Mouse (Mus musculus) kidney, embryonic 16.5 days (tissue): ENCODE results near the gene Socs2. TPM values are rescaled to one million over a fixed set of nuclear protein-coding genes. Genes with fewer than 3 reads are reported as not detected.

Experiments
- ATAC-seq: fragments of 200-750 bp; cut with Nextera tagmentation; 2 replicates; pipeline ENCODE4 v1.8.0; 2017; ENCODE audit warnings: moderate TSS enrichment; ENCODE audit not compliant: low FRiP score, low TSS enrichment
- H3K27ac ChIP-seq: fragments of 300-500 bp; sonication (generic); 2 replicates; pipeline ENCODE4 v1.5.1; 2014; ENCODE audit warnings: low read length
- H3K27me3 ChIP-seq: fragments of 300-500 bp; sonication (generic); 2 replicates; pipeline ENCODE4 v1.6.1; 2014; ENCODE audit warnings: low read length, control low read depth, mixed read lengths; ENCODE audit not compliant: insufficient read depth
- H3K36me3 ChIP-seq: fragments of 300-500 bp; sonication (generic); 2 replicates; pipeline ENCODE4 v1.6.1; 2014; ENCODE audit warnings: low read length, control low read depth, mixed read lengths; ENCODE audit not compliant: insufficient read depth
- H3K4me1 ChIP-seq: fragments of 300-500 bp; sonication (generic); 2 replicates; pipeline ENCODE4 v1.6.1; 2014; ENCODE audit warnings: low read length, control low read depth, mixed read lengths; ENCODE audit not compliant: insufficient read depth
- H3K4me2 ChIP-seq: fragments of 300-500 bp; sonication (generic); replicated peaks from 2 replicates; pipeline ENCODE4 v1.6.1; 2014; ENCODE audit warnings: low read depth, low read length
- H3K4me3 ChIP-seq: fragments of 300-500 bp; sonication (generic); 2 replicates; pipeline ENCODE4 v1.5.1; 2014; ENCODE audit warnings: mild to moderate bottlenecking, low read length
- H3K9ac ChIP-seq: fragments of 300-500 bp; sonication (generic); replicated peaks from 2 replicates; pipeline ENCODE4 v1.6.1; 2014; ENCODE audit warnings: low read length
- H3K9me3 ChIP-seq: fragments of 300-500 bp; sonication (generic); 2 replicates; pipeline ENCODE4 v1.6.1; 2016; ENCODE audit warnings: low read length, control low read depth
- WGBS: fragments of 180-500 bp; shearing (Covaris S2); extraction: QIAGEN DNeasy Blood & Tissue Kit; methylation state at CpG from one replicate; pipeline ENCODE4 v1.1.7; 2014; 5-methylcytosine and 5-hydroxymethylcytosine counted together
- polyA plus RNA-seq: library from polyadenylated mRNA; unstranded; fragments of >200 nt; fragmentation: Nextera tagmentation; extraction: Ambion mirVana; gene quantifications from 2 replicates; pipeline ENCODE4 v1.2.1, GENCODE M21; 2015

The Socs2 gene
- polyA plus RNA-seq, 1 experiment from 2014 or later: 27.2 TPM

DNA sequence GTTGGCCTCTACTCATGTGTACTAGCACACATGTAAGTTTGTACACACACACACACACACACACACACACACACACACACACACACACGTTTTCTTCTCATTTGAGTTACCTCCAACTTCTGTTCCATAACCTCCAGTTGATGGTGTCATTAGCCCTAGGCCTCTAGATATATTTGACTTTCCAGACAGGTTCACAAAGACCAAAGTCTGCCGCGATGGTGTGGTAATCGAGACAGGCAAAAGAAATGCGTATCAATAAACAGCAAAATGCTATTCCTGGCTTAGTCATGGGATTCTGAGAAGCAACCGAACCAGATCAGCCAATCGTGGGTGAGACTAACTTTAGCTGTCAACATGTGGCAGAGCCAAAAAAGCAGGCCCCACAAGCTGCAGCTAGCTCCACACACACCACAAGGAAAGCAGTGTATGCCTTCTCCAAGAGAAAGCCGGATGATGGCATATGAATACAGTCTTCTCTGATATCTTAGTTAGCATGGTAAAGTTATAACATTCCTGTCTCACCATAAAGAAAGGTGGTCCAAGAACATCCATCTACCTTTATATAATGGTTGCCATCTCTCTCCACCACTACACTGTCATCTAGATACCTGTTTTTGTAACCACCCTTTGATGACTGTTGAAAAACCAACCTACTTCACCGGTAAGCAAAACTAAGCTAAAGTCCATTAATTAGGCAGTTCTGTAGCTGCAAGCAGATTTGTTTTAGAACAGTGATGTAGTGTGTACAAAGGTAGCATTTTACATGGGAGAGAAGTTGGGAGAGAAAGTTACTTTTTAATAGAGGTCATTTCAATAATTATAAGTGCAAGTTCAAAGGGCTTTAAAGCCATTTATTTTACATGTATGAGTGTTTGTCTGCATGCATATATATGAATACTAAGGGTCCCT, 9.5 kb upstream of the Socs2 start:
- no peak for ATAC-seq

DNA sequence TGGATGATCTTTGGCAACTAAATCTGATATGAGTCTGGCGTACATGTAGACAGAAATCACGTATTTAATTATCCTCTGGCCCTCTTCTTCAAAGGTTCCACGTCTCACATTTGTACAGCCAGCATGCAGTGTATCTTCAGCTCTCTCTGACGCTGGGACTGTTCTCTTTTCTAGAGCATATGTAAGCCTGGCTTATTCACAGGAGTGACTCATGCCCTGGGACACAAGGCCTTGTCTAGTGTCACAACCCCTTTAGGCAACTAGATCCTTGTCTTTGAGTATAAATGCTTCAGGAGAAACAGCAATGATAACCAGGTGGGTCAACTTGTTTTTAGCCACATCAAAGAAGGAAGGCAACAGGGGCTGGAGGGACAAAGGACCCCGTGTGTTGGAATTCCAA, 5.7 kb upstream of the Socs2 start:
- no peak for ATAC-seq
- 86% methylated on average over 5 of the region's 5 CpGs for WGBS
- no peaks in the 10 kb centered on the region for H3K36me3 ChIP-seq

More for the DNA sequence above, 9.5 kb upstream of the Socs2 start:
- no peaks in the 10 kb centered on the region for H3K9me3 ChIP-seq
- 87% methylated on average over 9 of the region's 9 CpGs for WGBS
- H3K4me2 ChIP-seq: no peak overlapping the region
- no peaks in the 10 kb centered on the region for H3K27me3 ChIP-seq
- no peaks in the 10 kb centered on the region for H3K36me3 ChIP-seq
- H3K4me1 ChIP-seq: no peaks in the 10 kb centered on the region
- H3K9ac ChIP-seq: no peak overlapping the region
- no peak overlapping the region for H3K4me3 ChIP-seq
- H3K27ac ChIP-seq: no peak overlapping the region

DNA sequence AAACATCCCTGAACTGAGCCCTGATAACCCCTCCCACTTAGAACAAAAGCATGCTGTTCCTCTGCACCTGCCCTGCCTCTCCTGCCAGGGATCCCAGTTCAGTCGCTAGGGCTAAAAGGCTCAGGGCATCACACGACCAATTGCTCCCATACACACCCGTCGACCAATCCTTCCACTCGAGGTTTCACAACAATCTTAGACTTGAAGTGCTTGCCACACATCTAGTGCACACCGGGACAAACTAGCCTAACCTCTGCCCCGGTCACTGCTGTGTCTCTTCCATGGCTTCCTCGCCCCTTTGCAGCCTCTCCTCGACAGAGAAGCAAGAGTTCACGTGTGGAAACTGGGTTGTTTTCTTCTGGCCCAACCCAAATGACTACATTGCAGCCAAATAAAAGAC, 3.3 kb upstream of the Socs2 start:
- Histone ChIP-seq H3K4me1 (peaks cover 13% of the 10 kb centered on the region), H3K36me3 (no peaks in the 10 kb centered on the region), H3K4me3 (no peak overlapping the region), H3K4me2 (no peak overlapping the region), H3K27me3 (peaks cover 13% of the 10 kb centered on the region), H3K27ac (no peak overlapping the region), H3K9me3 (no peaks in the 10 kb centered on the region), H3K9ac (no peak overlapping the region)
- no peak for ATAC-seq
- WGBS: 76% methylated on average over 10 of the region's 10 CpGs

More for the DNA sequence above, 5.7 kb upstream of the Socs2 start:
- Histone ChIP-seq H3K27me3 (0 out of 2 replicates have a peak, but pooled peaks cover 5% of the 10 kb centered on the region), H3K4me3 (no peak overlapping the region), H3K9me3 (no peaks in the 10 kb centered on the region), H3K4me2 (no peak overlapping the region), H3K9ac (no peak overlapping the region), H3K4me1 (peaks cover 1% of the 10 kb centered on the region), H3K27ac (no peak overlapping the region)

DNA sequence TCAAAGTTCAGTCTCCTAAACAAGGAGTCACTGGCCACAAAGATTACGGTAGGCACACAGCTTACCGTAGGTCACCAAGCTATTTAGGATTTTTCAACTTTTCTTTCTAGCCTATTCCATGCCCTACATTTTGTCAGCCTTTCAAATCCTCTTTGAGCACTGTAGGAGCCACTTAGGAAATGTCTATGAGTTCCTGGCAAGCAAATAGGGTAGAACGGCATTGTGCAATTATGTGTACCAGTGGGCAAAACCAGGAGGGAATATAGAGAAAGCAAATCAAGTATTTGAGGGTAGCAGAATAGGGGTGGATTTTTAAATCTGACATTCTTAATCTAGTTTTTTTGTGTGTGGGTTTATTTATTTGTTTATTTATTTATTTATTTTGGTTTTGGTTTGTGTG, 2.7 kb upstream of the Socs2 start:
- peaks cover 16% of the 10 kb centered on the region for H3K4me1 ChIP-seq
- 96% methylated on average over 3 of the region's 3 CpGs for WGBS
- H3K4me3 ChIP-seq: no peak overlapping the region
- no peak for ATAC-seq
- no peak overlapping the region for H3K9ac ChIP-seq
- no peak overlapping the region for H3K27ac ChIP-seq
- no peak overlapping the region for H3K4me2 ChIP-seq
- H3K9me3 ChIP-seq: no peaks in the 10 kb centered on the region
- H3K36me3 ChIP-seq: no peaks in the 10 kb centered on the region
- peaks cover 18% of the 10 kb centered on the region for H3K27me3 ChIP-seq

DNA sequence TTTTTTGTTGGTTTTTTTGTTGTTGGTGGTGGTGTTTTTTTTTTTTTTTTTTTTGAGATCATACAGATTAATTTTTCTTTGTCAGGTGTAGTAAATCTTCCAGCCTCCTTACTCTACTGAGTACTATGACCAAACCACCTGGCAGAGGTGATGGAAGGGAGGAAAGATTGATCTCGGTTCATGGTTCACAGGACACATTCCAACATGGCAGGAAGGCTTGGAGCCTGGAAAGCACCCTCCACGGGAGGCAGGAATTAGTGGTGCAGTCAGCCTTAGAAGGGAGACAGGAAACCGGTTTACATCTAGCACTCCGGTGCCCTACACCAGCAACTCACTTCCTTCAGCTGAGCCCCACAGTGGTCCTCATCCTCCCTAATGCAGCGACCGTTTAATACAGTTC, 1.7 kb upstream of the Socs2 start:
- ATAC-seq: no peak
- Histone ChIP-seq H3K27ac (no peak overlapping the region), H3K9ac (no peak overlapping the region), H3K4me1 (peaks cover 16% of the 10 kb centered on the region), H3K4me3 (no peak overlapping the region), H3K4me2 (no peak overlapping the region), H3K27me3 (peaks cover 19% of the 10 kb centered on the region), H3K9me3 (no peaks in the 10 kb centered on the region), H3K36me3 (no peaks in the 10 kb centered on the region)
- 35% methylated on average over 6 of the region's 6 CpGs for WGBS

DNA sequence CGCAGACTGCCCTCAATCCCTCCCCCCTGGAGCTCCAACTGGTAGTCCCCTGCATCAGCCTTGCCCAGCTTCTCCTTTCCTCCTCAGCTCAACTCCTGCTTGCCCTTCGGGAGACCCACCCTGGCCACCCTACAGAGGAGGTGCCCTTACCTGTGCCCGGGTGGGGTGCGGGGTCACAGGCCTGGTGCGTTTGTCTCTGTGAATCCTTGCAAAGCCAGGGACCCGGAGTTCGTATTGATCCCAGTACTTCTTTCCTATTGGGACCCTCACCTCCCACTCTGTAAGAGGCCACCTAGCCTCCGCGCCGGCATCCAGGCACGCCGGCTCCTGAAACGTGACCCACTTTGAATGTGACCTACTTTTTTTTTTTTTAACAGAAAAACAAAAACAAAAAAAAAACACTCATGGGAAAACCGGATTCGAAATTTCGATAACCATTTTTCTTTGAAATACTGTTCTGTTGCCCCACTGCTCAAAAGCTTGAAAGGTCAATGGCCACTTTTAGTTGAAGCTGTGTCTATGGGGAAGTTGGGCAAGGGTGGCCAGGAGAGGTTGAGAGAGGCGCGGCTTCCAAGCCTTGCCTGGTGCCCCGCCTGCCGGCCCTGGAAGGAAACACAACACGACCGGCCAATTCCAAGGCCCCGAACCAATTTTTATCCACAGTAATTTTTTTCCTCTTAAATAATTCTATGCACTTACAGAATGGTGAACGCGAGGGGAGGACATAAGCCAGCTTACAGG, 686 bp upstream of the Socs2 start:
- Histone ChIP-seq H3K4me3 (peak overlapping the region; percentile 76), H3K36me3 (no peaks in the 10 kb centered on the region), H3K9me3 (no peaks in the 10 kb centered on the region), H3K4me2 (peak overlapping the region; percentile 97), H3K4me1 (peaks cover 16% of the 10 kb centered on the region), H3K27me3 (peaks cover 23% of the 10 kb centered on the region), H3K9ac (peak overlapping the region; percentile 4), H3K27ac (no peak overlapping the region)
- ATAC-seq: no peak; the same call in 1 of the 2 replicates
- under 1% methylated on average over 25 of the region's 25 CpGs for WGBS

DNA sequence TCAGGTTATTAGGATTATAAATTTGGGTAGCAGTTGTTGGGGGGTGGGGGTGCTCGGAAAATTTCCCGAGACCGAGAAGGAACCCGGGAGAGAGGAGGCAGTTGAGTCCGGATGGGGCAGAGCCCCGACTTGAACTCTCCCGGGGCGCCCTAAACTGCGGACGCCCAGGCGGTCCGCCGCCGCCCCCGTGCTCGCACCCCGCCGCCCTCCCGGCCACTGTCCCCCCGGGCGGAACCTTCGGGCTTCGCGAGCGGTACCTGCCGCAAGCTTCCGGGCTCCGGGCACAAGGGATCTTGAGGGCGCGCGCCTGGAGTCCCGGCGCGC, 657 bp downstream of the Socs2 start:
- H3K4me2 ChIP-seq: peak overlapping the region; percentile 97
- 0% methylated on average over 28 of the region's 34 CpGs for WGBS
- H3K9ac ChIP-seq: peak overlapping the region; percentile 81
- H3K4me1 ChIP-seq: peaks cover 16% of the 10 kb centered on the region
- ATAC-seq: peak; percentile 29
- H3K36me3 ChIP-seq: no peaks in the 10 kb centered on the region
- H3K27me3 ChIP-seq: peaks cover 25% of the 10 kb centered on the region
- peak overlapping the region; percentile 76 for H3K4me3 ChIP-seq
- H3K27ac ChIP-seq: peak overlapping the region; percentile 83
- no peaks in the 10 kb centered on the region for H3K9me3 ChIP-seq

DNA sequence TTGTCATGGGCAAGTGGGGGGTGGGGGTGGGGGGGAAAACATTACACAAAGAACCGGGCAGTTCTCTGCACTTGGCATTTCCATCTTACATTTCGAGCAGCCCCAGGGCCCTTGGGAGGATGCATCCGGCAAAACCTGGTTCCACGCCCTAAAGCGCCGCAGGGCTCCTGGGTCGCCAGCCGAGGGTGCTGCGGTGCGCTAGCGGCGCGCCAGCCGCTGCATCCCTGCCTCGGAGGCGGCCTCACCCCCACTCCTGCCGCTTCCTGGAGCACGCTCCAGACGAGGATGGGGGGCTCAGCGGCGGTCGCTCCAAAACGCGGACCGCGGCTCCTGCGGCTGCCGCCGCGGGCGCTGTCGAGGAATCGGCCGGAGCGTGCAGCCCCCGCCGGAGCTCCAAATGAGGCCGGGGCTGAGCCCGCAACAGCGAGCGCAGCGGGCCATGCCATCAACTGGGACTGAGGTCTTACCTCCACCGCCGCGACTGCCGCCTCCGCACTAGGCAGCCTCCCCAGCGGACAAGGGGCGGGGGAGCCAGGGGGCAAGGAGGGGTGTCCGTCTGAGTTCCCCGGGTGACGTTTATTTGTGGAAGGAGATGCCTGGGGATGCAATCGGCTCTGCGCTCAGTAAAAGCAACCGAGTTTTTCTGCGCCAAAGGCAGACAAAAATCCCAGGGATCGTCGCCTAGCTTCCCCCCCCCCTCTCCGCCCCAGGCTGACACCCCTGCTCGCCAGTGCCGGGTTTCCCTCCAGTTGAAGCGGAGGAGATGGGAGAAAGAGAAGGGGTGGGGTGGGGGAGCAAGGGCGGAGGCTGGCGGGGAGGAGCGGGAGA, 1.2 kb downstream of the Socs2 start:
- Histone ChIP-seq H3K36me3 (no peaks in the 10 kb centered on the region), H3K9me3 (no peaks in the 10 kb centered on the region), H3K27me3 (peaks cover 30% of the 10 kb centered on the region), H3K9ac (peak overlapping the region; percentile 81), H3K4me2 (peak overlapping the region; percentile 97), H3K4me3 (peak overlapping the region; percentile 76), H3K27ac (no peak overlapping the region), H3K4me1 (peaks cover 16% of the 10 kb centered on the region)
- peak; percentile 21; the same call in 1 of the 2 replicates for ATAC-seq
- 0% methylated on average over 60 of the region's 65 CpGs for WGBS

DNA sequence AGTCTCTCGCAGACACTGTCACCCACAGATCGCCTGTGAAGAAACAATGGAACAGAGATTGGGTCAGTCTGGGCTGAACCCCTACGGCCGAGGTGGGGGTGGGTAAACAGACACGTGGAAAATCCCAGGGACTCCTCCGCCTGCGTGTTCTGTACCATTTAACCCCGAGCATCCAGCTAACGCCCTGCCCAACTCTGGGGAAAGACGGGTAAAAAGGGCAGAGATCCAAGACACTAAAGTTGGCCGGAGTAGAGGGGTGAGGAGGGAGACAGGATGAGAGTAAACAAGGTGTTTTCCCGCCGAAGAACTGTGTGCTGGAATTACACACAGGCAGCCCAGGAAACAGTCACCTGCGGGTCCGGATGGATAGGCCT, 1.8 kb downstream of the Socs2 start:
- no peak for ATAC-seq
- Histone ChIP-seq H3K9me3 (no peaks in the 10 kb centered on the region), H3K4me3 (peak overlapping the region; percentile 76), H3K4me2 (peak overlapping the region; percentile 97), H3K27me3 (peaks cover 29% of the 10 kb centered on the region), H3K4me1 (peaks cover 16% of the 10 kb centered on the region), H3K36me3 (no peaks in the 10 kb centered on the region), H3K9ac (peak overlapping the region; percentile 81), H3K27ac (no peak overlapping the region)
- WGBS: 0% methylated on average over 15 of the region's 15 CpGs
